8 mouse cellular contexts compared by ENCODE assay signal in genomic region chr14:20347441-20347990, GRCm38 (mm10). TPM values are rescaled to one million over a fixed set of nuclear protein-coding genes. Genes with fewer than 3 reads are reported as not detected.
A peak's percentile ranks its signal among the peaks of the same experiment; 100 is the strongest.
DNase-seq lines count a peak whose midpoint lies in the region; ATAC-seq and TF ChIP-seq lines count a peak whose summit lies in the region.

No protein-coding gene starts in this region.

- no peak for TF ChIP-seq POLR2A in cerebellum, adult 2 months (IDR thresholded peaks at IDR 0.05; ENCODE audit: borderline replicate concordance, insufficient read depth, low read length)
- no peak for TF ChIP-seq POLR2A in thymus, adult 2 months (IDR thresholded peaks at IDR 0.05; ENCODE audit: control insufficient read depth, extremely low read depth, insufficient read depth, low read length, poor library complexity)
- no peak for TF ChIP-seq POLR2A in small intestine, adult 2 months (IDR thresholded peaks at IDR 0.05; ENCODE audit: low read depth, low read length)

- under 1% methylated on average over 15 of the region's 15 CpGs for WGBS in cerebellum, adult 2 months
- WGBS in thymus, adult 2 months: under 1% methylated on average over 15 of the region's 15 CpGs
- WGBS in limb, embryonic 13.5 days: 2% methylated on average over 15 of the region's 15 CpGs
- WGBS in small intestine, adult 2 months: 1% methylated on average over 15 of the region's 15 CpGs

- H3K27me3 ChIP-seq in cerebellum, adult 2 months (ENCODE audit: control insufficient read depth, insufficient read depth, low read length): no peaks in the 10 kb centered on the region
- no peaks in the 10 kb centered on the region; the same call in 1 of the 2 replicates for H3K27me3 ChIP-seq in thymus, adult 2 months (ENCODE audit: control insufficient read depth, insufficient read depth, low read length)
- no peaks in the 10 kb centered on the region for H3K27me3 ChIP-seq in limb, embryonic 13.5 days
- no peaks in the 10 kb centered on the region for H3K27me3 ChIP-seq in small intestine, adult 2 months (ENCODE audit: control insufficient read depth, insufficient read depth, low read length)

- peaks cover 3% of the 10 kb centered on the region; the same call in 1 of the 2 replicates for H3K36me3 ChIP-seq in thymus, adult 2 months (ENCODE audit: control insufficient read depth, insufficient read depth, low read length)
- H3K36me3 ChIP-seq in limb, embryonic 13.5 days: peaks cover 37% of the 10 kb centered on the region
- peaks cover 8% of the 10 kb centered on the region for H3K36me3 ChIP-seq in small intestine, adult 2 months (ENCODE audit: control insufficient read depth, insufficient read depth, low read length)

- H3K4me1 ChIP-seq in cerebellum, adult 2 months (ENCODE audit: control insufficient read depth, insufficient read depth, low read length): peaks cover 6% of the 10 kb centered on the region
- H3K4me1 ChIP-seq in thymus, adult 2 months (replicated peaks; ENCODE audit: control insufficient read depth, insufficient read depth, low read length): no peaks in the 10 kb centered on the region
- H3K4me1 ChIP-seq in limb, embryonic 13.5 days: peaks cover 15% of the 10 kb centered on the region
- no peaks in the 10 kb centered on the region for H3K4me1 ChIP-seq in small intestine, adult 2 months (ENCODE audit: control insufficient read depth, insufficient read depth, insufficient read length, low read length)

- 0 out of 2 replicates have a peak overlapping the region, but pooled peaks have one; percentile 32 for H3K27ac ChIP-seq in cerebellum, adult 2 months (ENCODE audit: insufficient read depth, low read length)
- H3K27ac ChIP-seq in thymus, adult 2 months (ENCODE audit: control insufficient read depth, insufficient read depth, low read length): peak overlapping the region; percentile 28; the same call in 1 of the 2 replicates
- peak overlapping the region; percentile 87 for H3K27ac ChIP-seq in limb, embryonic 13.5 days
- H3K27ac ChIP-seq in small intestine, adult 2 months (ENCODE audit: insufficient read depth, low read depth, low read length): peak overlapping the region; percentile 47

- TF ChIP-seq CTCF in cerebellum, adult 2 months (IDR thresholded peaks at IDR 0.05; ENCODE audit: borderline replicate concordance, insufficient read depth, low read depth, low read length): no peak
- TF ChIP-seq CTCF in thymus, adult 2 months (IDR thresholded peaks at IDR 0.05; ENCODE audit: borderline replicate concordance, control insufficient read depth, extremely low read depth, insufficient read depth, low read length, poor library complexity): no peak
- TF ChIP-seq CTCF in small intestine, adult 2 months (IDR thresholded peaks at IDR 0.05; ENCODE audit: extremely low read depth, insufficient read length, insufficient replicate concordance, low read depth, low read length): no peak

- H3K4me3 ChIP-seq in cerebellum, adult 2 months (replicated peaks; ENCODE audit: insufficient read depth, low read depth, low read length): peak overlapping the region; percentile 98
- peak overlapping the region; percentile 91 for H3K4me3 ChIP-seq in thymus, adult 2 months (ENCODE audit: control insufficient read depth, insufficient read depth, low read length)
- H3K4me3 ChIP-seq in limb, embryonic 13.5 days: peak overlapping the region; percentile 79
- H3K4me3 ChIP-seq in small intestine, adult 2 months (ENCODE audit: low read depth, low read length): peak overlapping the region; percentile 71

- no peak for DNase-seq in cerebellum, adult 2 months
- DNase-seq in cerebellum, postnatal 36 days: no peak
- no peak for DNase-seq in thymus, adult 2 months
- no peak for DNase-seq in thymus, postnatal 0 days (ENCODE audit: low spot score)
- DNase-seq in cerebellum, postnatal 14 days: no peak
- DNase-seq in frontal cortex, postnatal 25 days (ENCODE audit: low spot score in 2 of 2): no peak

- peak overlapping the region; percentile 82 for H3K9ac ChIP-seq in limb, embryonic 13.5 days

- peak overlapping the region; percentile 82 for H3K4me2 ChIP-seq in limb, embryonic 13.5 days (replicated peaks)

- ATAC-seq in limb, embryonic 13.5 days (ENCODE audit: low FRiP score, low read depth): peak; percentile 65

- no peaks in the 10 kb centered on the region for H3K9me3 ChIP-seq in limb, embryonic 13.5 days

RNA-seq across cellular contexts. Expression of gene Ecd, which starts 0.4 kb away (rescaled TPM):
- 32.1 and 33.9 TPM in 2 replicates for polyA plus RNA-seq in cerebellum, adult 2 months (2012; rRNA removed)
- polyA plus RNA-seq in thymus, adult 2 months (2012; rRNA removed): 24.5 and 29.9 TPM in 2 replicates
- polyA plus RNA-seq in thymus, postnatal 0 days (2015; fragmentation: Nextera tagmentation; extraction: Ambion mirVana): 42.5 and 43.2 TPM in 2 replicates
- polyA plus RNA-seq in limb, embryonic 13.5 days (2015; fragmentation: Nextera tagmentation; extraction: Ambion mirVana): 53.6 and 55.6 TPM in 2 replicates
- 4.8 and 8.2 TPM in 2 replicates for polyA plus RNA-seq in small intestine, adult 2 months (2012; rRNA removed)

RNA-seq across cellular contexts. Expression of gene Fam149b, which starts 0.4 kb away (rescaled TPM):
- 53.0 and 59.0 TPM in 2 replicates for polyA plus RNA-seq in cerebellum, adult 2 months (2012; rRNA removed)
- polyA plus RNA-seq in thymus, adult 2 months (2012; rRNA removed): 28.4 and 34.5 TPM in 2 replicates
- 25.2 and 28.0 TPM in 2 replicates for polyA plus RNA-seq in thymus, postnatal 0 days (2015; fragmentation: Nextera tagmentation; extraction: Ambion mirVana)
- polyA plus RNA-seq in limb, embryonic 13.5 days (2015; fragmentation: Nextera tagmentation; extraction: Ambion mirVana): 38.3 and 40.7 TPM in 2 replicates
- polyA plus RNA-seq in small intestine, adult 2 months (2012; rRNA removed): 9.3 and 17.0 TPM in 2 replicates

RNA-seq across cellular contexts. Expression of gene Dnajc9, which starts 41.2 kb away (rescaled TPM):
- polyA plus RNA-seq in cerebellum, adult 2 months (2012; rRNA removed): 55.9 and 57.7 TPM in 2 replicates
- polyA plus RNA-seq in thymus, adult 2 months (2012; rRNA removed): 73.8 and 94.8 TPM in 2 replicates
- 205 and 222 TPM in 2 replicates for polyA plus RNA-seq in thymus, postnatal 0 days (2015; fragmentation: Nextera tagmentation; extraction: Ambion mirVana)
- 213 and 220 TPM in 2 replicates for polyA plus RNA-seq in limb, embryonic 13.5 days (2015; fragmentation: Nextera tagmentation; extraction: Ambion mirVana)
- polyA plus RNA-seq in small intestine, adult 2 months (2012; rRNA removed): 15.1 and 21.1 TPM in 2 replicates

RNA-seq across cellular contexts. Expression of gene Mrps16, which starts 45.9 kb away (rescaled TPM):
- 52.8 and 53.5 TPM in 2 replicates for polyA plus RNA-seq in cerebellum, adult 2 months (2012; rRNA removed)
- polyA plus RNA-seq in thymus, adult 2 months (2012; rRNA removed): 49.9 and 56.3 TPM in 2 replicates
- 111 and 121 TPM in 2 replicates for polyA plus RNA-seq in thymus, postnatal 0 days (2015; fragmentation: Nextera tagmentation; extraction: Ambion mirVana)
- 93.6 and 101 TPM in 2 replicates for polyA plus RNA-seq in limb, embryonic 13.5 days (2015; fragmentation: Nextera tagmentation; extraction: Ambion mirVana)
- polyA plus RNA-seq in small intestine, adult 2 months (2012; rRNA removed): 22.4 and 28.1 TPM in 2 replicates

RNA-seq across cellular contexts. Expression of gene Nudt13, which starts 53.0 kb away (rescaled TPM):
- polyA plus RNA-seq in cerebellum, adult 2 months (2012; rRNA removed): 27.1 and 27.6 TPM in 2 replicates
- polyA plus RNA-seq in thymus, adult 2 months (2012; rRNA removed): 14.8 and 20.7 TPM in 2 replicates
- polyA plus RNA-seq in thymus, postnatal 0 days (2015; fragmentation: Nextera tagmentation; extraction: Ambion mirVana): 11.0 and 17.4 TPM in 2 replicates
- 18.2 and 21.4 TPM in 2 replicates for polyA plus RNA-seq in limb, embryonic 13.5 days (2015; fragmentation: Nextera tagmentation; extraction: Ambion mirVana)
- 6.8 and 12.2 TPM in 2 replicates for polyA plus RNA-seq in small intestine, adult 2 months (2012; rRNA removed)

Comparison
In these comparisons a context has a peak if more than half of its experiments do, and no peak if none do; other contexts are left out.
1. H3K27ac ChIP-seq: peak in every context shown above with its lines; median percentile 87 in limb, embryonic 13.5 days; 47 in small intestine, adult 2 months; 32 in cerebellum, adult 2 months; 28 in thymus, adult 2 months.